Mouse (Mus musculus): ENCODE measurements around the gene Endog.

DNA sequence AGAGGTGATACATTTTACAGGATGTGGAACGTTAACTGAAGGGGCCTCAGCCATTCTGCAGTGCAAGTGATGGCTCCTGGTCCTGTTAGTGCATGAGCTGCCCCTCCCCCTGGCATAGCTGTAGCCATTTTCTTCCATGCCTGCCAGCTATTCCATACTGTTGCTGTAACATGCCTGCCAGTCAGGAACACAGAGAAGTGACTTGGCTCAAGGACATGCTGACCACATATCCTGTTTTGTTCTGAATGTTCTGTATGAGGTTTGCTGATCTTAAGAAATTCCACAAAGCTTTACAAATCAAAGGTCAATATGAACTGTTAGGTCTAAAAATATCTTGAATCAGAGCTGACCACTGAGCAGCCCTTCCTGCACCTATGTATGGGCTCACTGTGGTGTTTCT, 41.7 kb downstream of the Endog start:
- TF ChIP-seq POLR2A (IDR thresholded peaks at IDR 0.05; ENCODE audit: borderline replicate concordance, extremely low read depth, insufficient read depth, insufficient read length, poor library complexity, severe bottlenecking) (no peak), CTCF (IDR thresholded peaks at IDR 0.05; ENCODE audit: borderline replicate concordance, extremely low read depth, insufficient read depth, insufficient read length) (no peak)

Data from brain, embryonic 14.5 days (tissue).